Mouse (Mus musculus): Measurements from ENCODE around the gene Park7. TPM values are rescaled to one million over a fixed set of nuclear protein-coding genes. Genes with fewer than 3 reads are reported as not detected.

The Park7 gene
- polyA plus RNA-seq, 1 experiment from 2014 or later, result 381 TPM

GRCm38 (mm10) chr4:150852479-150852878, 61.8 kb downstream of the Park7 start:
- WGBS, result 56% methylated on average over 4 of the region's 4 CpGs
- Histone ChIP-seq H3K27ac (replicated peaks) (no peak overlapping the region), H3K4me1 (peaks cover 20% of the 10 kb centered on the region), H3K9ac (replicated peaks) (no peak overlapping the region), H3K4me3 (no peak overlapping the region), H3K9me3 (no peaks in the 10 kb centered on the region), H3K27me3 (no peaks in the 10 kb centered on the region), H3K36me3 (no peaks in the 10 kb centered on the region), H3K4me2 (replicated peaks) (no peak overlapping the region)
- ATAC-seq (replicated peaks), result no peak

- ATAC-seq (replicated peaks), result no peak
- no peak overlapping the region for H3K4me2 ChIP-seq (replicated peaks)
- WGBS, result 53% methylated on average over 8 of the region's 8 CpGs
- H3K9ac ChIP-seq (replicated peaks), result no peak overlapping the region
- H3K27ac ChIP-seq (replicated peaks), result no peak overlapping the region
- H3K4me1 ChIP-seq, result peaks cover 19% of the 10 kb centered on the region
- H3K4me3 ChIP-seq, result no peak overlapping the region
- no peaks in the 10 kb centered on the region for H3K9me3 ChIP-seq
- no peaks in the 10 kb centered on the region for H3K27me3 ChIP-seq
- H3K36me3 ChIP-seq, result no peaks in the 10 kb centered on the region
Observed at GRCm38 (mm10) chr4:150852045-150852444, 62.2 kb downstream of the Park7 start.

GRCm38 (mm10) chr4:150850893-150851292, 63.3 kb downstream of the Park7 start:
- H3K4me2 ChIP-seq (replicated peaks), result no peak overlapping the region
- no peak overlapping the region for H3K27ac ChIP-seq (replicated peaks)
- H3K9me3 ChIP-seq, result no peaks in the 10 kb centered on the region
- H3K27me3 ChIP-seq, result no peaks in the 10 kb centered on the region
- H3K4me1 ChIP-seq, result peaks cover 13% of the 10 kb centered on the region
- H3K4me3 ChIP-seq, result no peak overlapping the region
- WGBS, result 92% methylated on average over 4 of the region's 4 CpGs
- no peak for ATAC-seq (replicated peaks)
- H3K36me3 ChIP-seq, result no peaks in the 10 kb centered on the region
- H3K9ac ChIP-seq (replicated peaks), result no peak overlapping the region

GRCm38 (mm10) chr4:150849964-150850363, 64.3 kb downstream of the Park7 start:
- Histone ChIP-seq H3K4me1 (peaks cover 11% of the 10 kb centered on the region), H3K27me3 (no peaks in the 10 kb centered on the region), H3K9me3 (no peaks in the 10 kb centered on the region), H3K4me2 (replicated peaks) (no peak overlapping the region), H3K4me3 (no peak overlapping the region), H3K9ac (replicated peaks) (no peak overlapping the region), H3K36me3 (no peaks in the 10 kb centered on the region), H3K27ac (replicated peaks) (no peak overlapping the region)
- ATAC-seq (replicated peaks), result no peak
- WGBS, result 56% methylated on average over 10 of the region's 10 CpGs

Other genes starting within 250 kb of the Park7 start
- 16.2 and 17.3 TPM in 2 replicates for gene Errfi1, start 60.5 kb downstream of the Park7 start, polyA plus RNA-seq (2015; fragmentation: Nextera tagmentation; extraction: Ambion mirVana)
- 0.19 and 0.29 TPM in 2 replicates for gene Tnfrsf9, start 125 bp upstream of the Park7 start, polyA plus RNA-seq (2015; fragmentation: Nextera tagmentation; extraction: Ambion mirVana)
- gene Uts2, start 82.7 kb upstream of the Park7 start, polyA plus RNA-seq (2015; fragmentation: Nextera tagmentation; extraction: Ambion mirVana), result not detected in 2 replicates
- 3.0 and 3.3 TPM in 2 replicates for gene Per3, start 130.2 kb upstream of the Park7 start, polyA plus RNA-seq (2015; fragmentation: Nextera tagmentation; extraction: Ambion mirVana)
- 69.3 and 69.4 TPM in 2 replicates for gene Vamp3, start 143.5 kb upstream of the Park7 start, polyA plus RNA-seq (2015; fragmentation: Nextera tagmentation; extraction: Ambion mirVana)
- 0.24 TPM in 1 of 2 replicates, not detected in the other for gene Gm13090, start 175.1 kb upstream of the Park7 start, polyA plus RNA-seq (2015; fragmentation: Nextera tagmentation; extraction: Ambion mirVana)